Mouse (Mus musculus): ENCODE results near the gene Stard7. TPM values are rescaled to one million over a fixed set of nuclear protein-coding genes. Genes with fewer than 3 reads are reported as not detected.
A peak's percentile ranks its signal among the peaks of the same experiment; 100 is the strongest.

Gene Stard7
- polyA plus RNA-seq, 1 experiment from 2014 or later = 92.0 TPM

DNA sequence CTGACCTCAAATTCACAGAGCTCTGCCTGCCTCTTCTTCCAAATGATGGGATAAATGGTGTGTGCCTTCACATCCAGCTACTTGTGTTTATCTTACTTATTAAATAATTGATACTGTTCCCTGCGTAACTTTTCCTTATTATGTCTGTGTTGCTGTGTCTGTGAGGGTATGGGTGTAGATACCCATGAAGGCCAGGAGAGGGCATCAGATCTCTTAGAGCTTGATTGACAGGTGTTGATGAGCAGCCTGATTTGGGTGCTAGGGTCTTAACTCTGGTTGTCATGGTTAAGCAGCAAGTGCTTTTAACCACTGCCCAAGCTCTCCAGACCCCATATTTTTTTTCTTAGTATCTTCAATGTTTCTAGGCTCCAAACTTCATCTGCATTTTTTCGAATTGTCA is 38.6 kb downstream of the Stard7 start:
- no peak overlapping the region for H3K4me3 ChIP-seq
- no peaks in the 10 kb centered on the region for H3K27me3 ChIP-seq (replicated peaks)
- no peaks in the 10 kb centered on the region for H3K36me3 ChIP-seq
- H3K9ac ChIP-seq = no peak overlapping the region
- H3K4me1 ChIP-seq = no peaks in the 10 kb centered on the region
- 86% methylated on average over 2 of the region's 2 CpGs for WGBS
- H3K4me2 ChIP-seq = no peak overlapping the region
- no peak overlapping the region for H3K27ac ChIP-seq (replicated peaks)
- ATAC-seq (ENCODE audit: extremely low read depth, insufficient number of reproducible peaks, low FRiP score, low TSS enrichment) = no peak
- no peaks in the 10 kb centered on the region for H3K9me3 ChIP-seq

DNA sequence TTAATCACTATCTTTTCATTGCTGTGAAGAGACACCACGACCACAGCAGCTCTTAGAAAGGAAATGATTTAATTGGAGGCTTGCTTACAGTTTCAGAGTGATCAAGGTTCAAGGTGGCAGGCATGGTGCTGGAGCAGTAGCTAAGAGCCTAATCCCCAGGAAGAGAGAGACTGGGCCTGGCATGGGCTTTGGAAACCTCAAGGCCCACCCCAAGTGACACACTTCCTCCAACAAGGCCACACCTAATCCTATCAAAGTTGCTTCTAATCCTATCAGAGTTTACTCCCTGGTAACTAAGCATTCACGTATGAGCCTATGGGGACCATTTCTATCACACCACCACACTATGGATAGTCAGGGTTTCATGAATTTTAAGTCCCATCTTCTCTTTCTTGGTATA is 40.2 kb downstream of the Stard7 start:
- H3K4me1 ChIP-seq = peaks cover 9% of the 10 kb centered on the region; the same call in 1 of the 2 replicates
- no peak overlapping the region for H3K4me3 ChIP-seq
- WGBS = 31% methylated on average over 2 of the region's 2 CpGs
- H3K9ac ChIP-seq = no peak overlapping the region
- no peaks in the 10 kb centered on the region for H3K27me3 ChIP-seq (replicated peaks)
- H3K4me2 ChIP-seq = no peak overlapping the region
- no peak overlapping the region for H3K27ac ChIP-seq (replicated peaks)
- no peaks in the 10 kb centered on the region for H3K9me3 ChIP-seq
- H3K36me3 ChIP-seq = no peaks in the 10 kb centered on the region
- no peak for ATAC-seq (ENCODE audit: extremely low read depth, insufficient number of reproducible peaks, low FRiP score, low TSS enrichment)

DNA sequence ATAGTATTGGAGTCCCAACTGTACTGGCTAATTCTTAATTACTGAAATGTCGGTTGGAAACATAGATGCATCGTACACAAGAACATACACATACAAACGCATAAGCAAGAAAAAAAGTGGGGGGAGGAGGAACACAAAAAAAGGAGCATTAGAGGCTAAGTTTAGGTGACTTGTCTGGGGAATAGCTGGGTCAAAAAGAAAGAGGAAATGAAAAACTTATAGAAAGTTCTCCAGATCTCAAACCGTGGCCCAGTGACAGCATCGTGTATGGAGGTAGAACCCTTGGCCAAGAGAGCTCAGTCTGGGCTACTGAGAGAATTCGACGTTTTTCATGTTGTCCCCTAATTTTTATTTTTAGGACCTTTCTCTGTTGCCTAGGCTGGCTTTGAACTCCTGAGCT is 40.7 kb downstream of the Stard7 start:
- WGBS = 83% methylated on average over 7 of the region's 7 CpGs
- Histone ChIP-seq H3K27ac (replicated peaks) (no peak overlapping the region), H3K36me3 (no peaks in the 10 kb centered on the region), H3K4me3 (no peak overlapping the region), H3K9ac (no peak overlapping the region), H3K27me3 (replicated peaks) (no peaks in the 10 kb centered on the region), H3K4me2 (no peak overlapping the region), H3K4me1 (peaks cover 9% of the 10 kb centered on the region; the same call in 1 of the 2 replicates), H3K9me3 (no peaks in the 10 kb centered on the region)
- no peak for ATAC-seq (ENCODE audit: extremely low read depth, insufficient number of reproducible peaks, low FRiP score, low TSS enrichment)

DNA sequence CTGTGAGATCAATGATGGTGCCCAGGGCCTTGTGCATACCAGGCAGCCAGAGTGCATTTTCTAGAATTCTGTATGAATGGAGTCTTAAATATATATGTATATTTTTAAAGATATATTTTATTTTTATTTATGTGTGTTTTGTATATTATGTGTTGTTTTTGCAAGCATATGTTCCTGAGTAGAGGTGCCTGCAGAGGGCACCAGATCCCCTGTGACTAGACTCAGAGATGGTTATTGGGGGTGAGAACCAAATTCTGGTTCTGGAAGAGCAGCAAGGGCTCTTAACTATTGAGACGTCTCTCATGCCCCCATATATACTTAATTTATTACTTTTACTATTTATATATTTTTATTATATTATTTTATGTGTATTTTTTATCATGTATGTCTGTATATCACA is 41.2 kb downstream of the Stard7 start:
- WGBS = 80% methylated on average over 1 of the region's 1 CpGs

DNA sequence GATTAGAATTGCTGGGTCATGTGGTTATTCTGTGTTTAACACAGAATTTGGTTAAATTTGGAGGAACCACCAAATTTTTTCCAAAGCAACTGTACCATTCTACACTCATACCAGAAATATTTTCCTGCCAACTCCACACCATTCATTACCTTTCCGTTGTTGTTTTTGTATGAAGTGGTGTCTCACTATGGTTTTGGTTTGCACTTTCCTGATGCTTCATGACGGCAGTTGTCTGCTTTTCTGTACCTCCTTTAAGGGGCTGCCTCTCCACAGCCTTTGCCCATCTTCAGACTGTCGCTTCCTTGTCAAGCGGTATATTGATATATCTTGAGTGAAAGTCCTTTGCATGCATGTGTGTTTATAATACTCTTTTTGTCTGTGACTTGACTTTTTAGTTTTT is 42.8 kb downstream of the Stard7 start:
- WGBS = 88% methylated on average over 4 of the region's 4 CpGs
- no peaks in the 10 kb centered on the region for H3K27me3 ChIP-seq (replicated peaks)
- H3K4me2 ChIP-seq = no peak overlapping the region

More for the DNA sequence above, 41.2 kb downstream of the Stard7 start:
- Histone ChIP-seq H3K36me3 (no peaks in the 10 kb centered on the region), H3K27ac (replicated peaks) (no peak overlapping the region), H3K4me1 (peaks cover 9% of the 10 kb centered on the region; the same call in 1 of the 2 replicates), H3K9me3 (no peaks in the 10 kb centered on the region), H3K27me3 (replicated peaks) (no peaks in the 10 kb centered on the region), H3K4me3 (no peak overlapping the region), H3K4me2 (no peak overlapping the region), H3K9ac (no peak overlapping the region)
- ATAC-seq (ENCODE audit: extremely low read depth, insufficient number of reproducible peaks, low FRiP score, low TSS enrichment) = no peak

GRCm38 (mm10) chr2:127313878-127314277 is 43.9 kb downstream of the Stard7 start:
- no peak for ATAC-seq (ENCODE audit: extremely low read depth, insufficient number of reproducible peaks, low FRiP score, low TSS enrichment)
- no peak overlapping the region for H3K4me2 ChIP-seq
- peak overlapping the region; percentile 0; the same call in 1 of the 2 replicates for H3K9ac ChIP-seq
- H3K4me1 ChIP-seq = peaks cover 9% of the 10 kb centered on the region; the same call in 1 of the 2 replicates
- WGBS = 51% methylated on average over 4 of the region's 4 CpGs
- H3K9me3 ChIP-seq = no peaks in the 10 kb centered on the region
- H3K27ac ChIP-seq (replicated peaks) = peak overlapping the region; percentile 81
- H3K36me3 ChIP-seq = no peaks in the 10 kb centered on the region
- H3K27me3 ChIP-seq (replicated peaks) = no peaks in the 10 kb centered on the region
- no peak overlapping the region for H3K4me3 ChIP-seq

More for the DNA sequence above, 42.8 kb downstream of the Stard7 start:
- no peak overlapping the region for H3K9ac ChIP-seq
- no peak for ATAC-seq (ENCODE audit: extremely low read depth, insufficient number of reproducible peaks, low FRiP score, low TSS enrichment)
- H3K4me1 ChIP-seq = peaks cover 9% of the 10 kb centered on the region; the same call in 1 of the 2 replicates
- no peaks in the 10 kb centered on the region for H3K9me3 ChIP-seq
- H3K27ac ChIP-seq (replicated peaks) = no peak overlapping the region
- no peaks in the 10 kb centered on the region for H3K36me3 ChIP-seq
- H3K4me3 ChIP-seq = no peak overlapping the region

GRCm38 (mm10) chr2:127314467-127315154 is 44.6 kb downstream of the Stard7 start:
- Histone ChIP-seq H3K27me3 (replicated peaks) (no peaks in the 10 kb centered on the region), H3K27ac (replicated peaks) (peak overlapping the region; percentile 81), H3K36me3 (no peaks in the 10 kb centered on the region), H3K9me3 (no peaks in the 10 kb centered on the region), H3K4me2 (no peak overlapping the region), H3K4me3 (no peak overlapping the region), H3K9ac (peak overlapping the region; percentile 0; the same call in 1 of the 2 replicates), H3K4me1 (peaks cover 9% of the 10 kb centered on the region; the same call in 1 of the 2 replicates)
- 40% methylated on average over 6 of the region's 6 CpGs for WGBS
- ATAC-seq (ENCODE audit: extremely low read depth, insufficient number of reproducible peaks, low FRiP score, low TSS enrichment) = peak; percentile 66

DNA sequence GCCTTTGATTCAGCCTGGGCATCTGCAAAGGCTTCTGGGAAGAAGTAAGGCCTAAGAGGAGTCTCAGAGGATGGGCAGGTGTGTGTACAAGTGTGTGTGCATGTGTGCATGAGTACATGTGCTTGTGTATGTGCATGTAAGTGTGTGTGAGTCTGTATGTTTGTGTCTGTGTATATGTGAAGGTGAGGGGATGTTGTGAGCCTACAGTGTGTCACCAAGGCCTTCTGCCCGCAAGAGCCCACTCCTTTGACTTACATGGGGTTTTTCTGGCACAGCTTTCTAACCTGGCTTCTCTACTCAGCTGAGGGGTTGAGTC is 45.1 kb downstream of the Stard7 start:
- H3K27me3 ChIP-seq (replicated peaks) = no peaks in the 10 kb centered on the region
- H3K4me3 ChIP-seq = no peak overlapping the region
- peak overlapping the region; percentile 62; the same call in 1 of the 2 replicates for H3K27ac ChIP-seq (replicated peaks)
- H3K9ac ChIP-seq = no peak overlapping the region
- no peak overlapping the region for H3K4me2 ChIP-seq
- 64% methylated on average over 1 of the region's 1 CpGs for WGBS
- H3K9me3 ChIP-seq = no peaks in the 10 kb centered on the region
- H3K36me3 ChIP-seq = no peaks in the 10 kb centered on the region
- no peak for ATAC-seq (ENCODE audit: extremely low read depth, insufficient number of reproducible peaks, low FRiP score, low TSS enrichment)
- peaks cover 9% of the 10 kb centered on the region; the same call in 1 of the 2 replicates for H3K4me1 ChIP-seq

GRCm38 (mm10) chr2:127316431-127316830 is 46.4 kb downstream of the Stard7 start:
- no peak for ATAC-seq (ENCODE audit: extremely low read depth, insufficient number of reproducible peaks, low FRiP score, low TSS enrichment)
- 67% methylated on average over 5 of the region's 5 CpGs for WGBS

GRCm38 (mm10) chr2:127318136-127318535 is 48.1 kb downstream of the Stard7 start:
- H3K27ac ChIP-seq (replicated peaks) = no peak overlapping the region
- no peaks in the 10 kb centered on the region for H3K36me3 ChIP-seq
- H3K4me1 ChIP-seq = peaks cover 9% of the 10 kb centered on the region; the same call in 1 of the 2 replicates
- no peak overlapping the region for H3K4me3 ChIP-seq
- H3K27me3 ChIP-seq (replicated peaks) = no peaks in the 10 kb centered on the region
- WGBS = 72% methylated on average over 4 of the region's 4 CpGs
- no peak for ATAC-seq (ENCODE audit: extremely low read depth, insufficient number of reproducible peaks, low FRiP score, low TSS enrichment)
- H3K9ac ChIP-seq = no peak overlapping the region
- H3K4me2 ChIP-seq = no peak overlapping the region
- H3K9me3 ChIP-seq = no peaks in the 10 kb centered on the region

More at GRCm38 (mm10) chr2:127316431-127316830, 46.4 kb downstream of the Stard7 start:
- H3K27me3 ChIP-seq (replicated peaks) = no peaks in the 10 kb centered on the region
- no peaks in the 10 kb centered on the region for H3K36me3 ChIP-seq
- H3K4me3 ChIP-seq = no peak overlapping the region
- no peak overlapping the region for H3K27ac ChIP-seq (replicated peaks)
- H3K9ac ChIP-seq = no peak overlapping the region
- no peaks in the 10 kb centered on the region for H3K9me3 ChIP-seq
- H3K4me2 ChIP-seq = no peak overlapping the region
- peaks cover 9% of the 10 kb centered on the region; the same call in 1 of the 2 replicates for H3K4me1 ChIP-seq

GRCm38 (mm10) chr2:127319071-127319470 is 49.1 kb downstream of the Stard7 start:
- H3K27ac ChIP-seq (replicated peaks) = no peak overlapping the region
- ATAC-seq (ENCODE audit: extremely low read depth, insufficient number of reproducible peaks, low FRiP score, low TSS enrichment) = no peak
- no peak overlapping the region for H3K9ac ChIP-seq
- H3K4me3 ChIP-seq = no peak overlapping the region
- no peaks in the 10 kb centered on the region for H3K36me3 ChIP-seq
- no peaks in the 10 kb centered on the region for H3K9me3 ChIP-seq
- no peaks in the 10 kb centered on the region for H3K27me3 ChIP-seq (replicated peaks)
- 51% methylated on average over 4 of the region's 4 CpGs for WGBS
- no peak overlapping the region for H3K4me2 ChIP-seq
- peaks cover 5% of the 10 kb centered on the region; the same call in 1 of the 2 replicates for H3K4me1 ChIP-seq

All from heart, embryonic 13.5 days (tissue).